Mouse (Mus musculus) fibroblast of lung, adult 2 months (primary cell): ENCODE measurements around the gene Ccdc149.
A peak's percentile ranks its signal among the peaks of the same experiment; 100 is the strongest.

Source experiments
- DNase-seq: peaks from one replicate; pipeline ENCODE4 v3.0.0-alpha.2; 2011; ENCODE audit warnings: low read depth

The Ccdc149 gene

DNA sequence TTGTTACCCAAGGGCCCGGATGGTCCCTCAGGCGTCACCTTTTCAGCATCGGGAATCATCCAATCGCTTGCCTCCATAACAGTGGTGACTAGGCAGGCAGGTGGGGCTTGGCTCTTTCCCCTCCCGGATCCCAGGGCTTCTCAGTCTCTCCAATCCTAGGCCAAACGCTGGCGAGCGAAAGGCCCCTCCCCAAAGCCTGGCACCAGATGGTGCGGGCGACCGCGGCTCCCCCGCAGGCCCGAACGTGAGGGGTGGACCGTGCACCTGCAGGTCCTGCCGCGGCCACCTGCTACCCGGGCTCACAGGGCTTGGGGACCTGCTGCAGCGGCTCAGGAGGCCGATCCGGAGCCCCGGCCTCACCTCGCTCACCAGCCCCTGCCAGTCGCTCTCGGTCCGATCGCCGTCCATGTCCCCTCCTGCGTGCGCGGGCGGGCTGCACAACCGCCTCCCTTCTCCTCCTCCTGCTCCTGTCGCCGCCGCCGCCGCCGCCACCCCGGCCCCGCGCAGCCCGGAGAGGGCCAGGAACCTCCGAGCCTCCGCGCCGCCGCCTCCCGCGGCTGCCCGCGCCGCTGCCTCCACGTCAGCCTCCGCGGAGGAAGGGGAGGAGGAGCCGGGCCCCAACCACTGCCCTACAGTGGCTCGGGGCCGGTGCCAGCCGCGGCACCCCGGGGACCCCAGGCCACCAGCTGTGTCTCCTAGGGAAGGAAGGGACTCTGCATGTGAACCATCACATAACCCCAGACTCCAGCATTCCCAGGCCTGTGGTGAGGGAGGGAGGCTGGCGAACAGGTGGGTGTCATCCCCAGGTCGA, at the start of gene Ccdc149:
Gene Ccdc149 (minus strand): TSS at position 531 of the 811 bp plus-strand sequence.
- DNase-seq, result peak; percentile 30

DNA sequence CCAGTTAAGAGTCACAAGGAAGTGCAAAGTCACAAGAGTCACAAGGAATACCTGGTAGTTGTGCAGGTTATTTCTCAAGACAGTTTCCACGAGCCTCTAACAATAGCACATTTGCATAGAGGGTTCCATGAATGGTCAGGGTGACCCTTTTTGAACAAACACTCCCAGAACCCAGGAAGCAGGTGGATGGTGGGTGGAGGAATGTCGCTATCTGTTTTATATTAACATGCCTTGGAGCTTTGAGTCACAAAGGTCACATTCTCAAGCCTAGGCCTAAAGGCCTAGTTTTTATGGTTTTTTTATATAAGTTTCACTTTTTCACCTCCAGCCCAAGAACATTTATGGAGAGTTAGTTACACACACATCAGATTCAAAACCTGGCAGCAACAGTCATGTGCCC, 48.6 kb upstream of the Ccdc149 start:
- DNase-seq, result no peak

DNA sequence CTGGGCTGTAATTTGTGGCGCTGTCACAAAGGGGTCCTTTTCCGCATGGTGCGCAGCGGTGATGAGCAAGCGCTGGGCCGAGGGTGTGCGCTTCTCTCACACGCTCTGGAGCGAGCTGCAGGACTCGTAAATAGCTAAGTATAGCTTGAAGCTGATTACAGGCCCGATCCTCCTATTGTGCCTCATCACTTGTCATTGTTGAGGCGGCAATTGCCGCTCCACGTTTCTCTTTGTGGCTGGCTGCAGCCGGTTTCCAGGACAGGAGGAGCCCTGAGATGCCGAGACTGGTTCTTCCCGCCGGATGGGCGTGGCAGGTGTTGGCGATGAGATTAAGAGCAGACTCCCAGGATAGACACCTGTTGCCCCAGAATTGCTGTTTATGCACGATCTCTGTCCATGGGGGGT, 44.8 kb upstream of the Ccdc149 start:
- no peak for DNase-seq

DNA sequence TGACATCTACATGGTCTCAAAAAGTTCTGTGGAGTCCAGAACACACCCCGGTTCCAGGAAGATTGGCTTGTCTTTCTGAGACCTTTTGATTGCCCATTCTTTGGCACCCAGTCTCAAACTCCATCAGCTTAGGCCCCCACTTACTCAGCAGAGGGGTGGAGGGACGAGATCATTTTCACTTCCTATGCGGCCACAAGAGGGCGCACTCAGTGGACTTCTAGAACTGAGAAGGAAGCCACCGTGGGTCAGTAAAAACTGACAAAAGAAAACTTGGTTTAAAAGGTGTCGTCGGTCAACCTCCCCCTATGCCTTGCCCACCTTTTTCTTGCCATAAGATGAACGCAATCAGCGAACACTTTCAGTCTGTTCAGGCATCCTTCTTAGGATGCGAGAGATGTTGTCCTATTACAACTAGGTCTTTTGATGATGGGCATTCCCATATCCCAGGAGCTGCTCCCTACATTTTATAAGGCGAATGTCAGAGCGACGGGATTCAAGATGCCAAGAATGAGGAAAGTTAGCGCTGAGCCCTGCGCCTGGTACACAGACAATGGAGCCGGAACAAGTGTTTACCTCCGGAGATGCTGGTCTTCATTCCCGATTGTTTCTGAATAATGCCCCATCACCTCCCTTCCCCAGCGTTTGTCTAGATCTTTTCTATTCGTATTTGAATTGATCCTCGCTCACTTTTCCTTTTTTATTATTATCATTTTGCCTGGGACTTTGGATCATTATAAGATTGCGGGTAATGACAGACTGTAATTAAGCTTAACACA, 44.1 kb upstream of the Ccdc149 start:
- DNase-seq, result peak; percentile 14

DNA sequence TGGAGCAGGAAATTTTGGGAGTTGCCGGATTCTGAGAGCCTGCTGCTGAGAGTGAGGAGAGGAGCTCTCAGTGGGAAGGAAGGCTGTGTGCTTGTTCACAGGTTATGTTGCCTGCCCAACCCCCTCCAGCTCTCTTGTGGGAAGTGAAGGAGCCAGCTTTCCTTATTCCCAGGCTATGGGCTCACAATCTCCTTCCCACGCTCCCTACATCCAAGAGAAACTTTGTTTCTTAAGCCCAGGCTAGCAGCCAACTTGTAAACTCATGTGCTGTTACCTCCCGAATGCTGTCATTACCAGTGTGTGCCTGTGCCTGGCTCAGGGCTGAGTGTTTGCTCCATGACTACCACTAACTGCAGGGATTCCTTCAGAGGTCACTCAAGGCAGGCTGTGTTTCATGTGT, 39.8 kb upstream of the Ccdc149 start:
- peak; percentile 74 for DNase-seq

DNA sequence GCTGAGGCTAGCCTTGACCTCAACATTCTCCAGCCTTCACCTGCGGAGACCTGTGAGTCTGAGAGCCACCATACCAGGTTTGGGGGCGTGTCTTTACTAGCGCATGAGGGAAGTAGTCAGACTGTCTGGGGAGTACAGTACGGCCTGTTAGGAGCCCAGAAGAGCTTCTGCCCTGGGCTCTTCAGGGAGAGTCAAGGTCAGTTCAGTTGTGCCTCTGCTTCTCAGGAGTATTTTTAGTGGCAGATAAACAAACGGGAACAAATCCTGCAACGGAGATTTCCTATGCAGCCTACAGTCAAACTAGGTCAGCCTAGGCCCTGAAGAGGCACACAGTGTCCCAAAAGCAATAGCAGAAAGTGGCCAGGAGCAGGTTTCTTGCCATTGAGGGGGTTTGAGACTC, 38.1 kb upstream of the Ccdc149 start:
- no peak for DNase-seq

DNA sequence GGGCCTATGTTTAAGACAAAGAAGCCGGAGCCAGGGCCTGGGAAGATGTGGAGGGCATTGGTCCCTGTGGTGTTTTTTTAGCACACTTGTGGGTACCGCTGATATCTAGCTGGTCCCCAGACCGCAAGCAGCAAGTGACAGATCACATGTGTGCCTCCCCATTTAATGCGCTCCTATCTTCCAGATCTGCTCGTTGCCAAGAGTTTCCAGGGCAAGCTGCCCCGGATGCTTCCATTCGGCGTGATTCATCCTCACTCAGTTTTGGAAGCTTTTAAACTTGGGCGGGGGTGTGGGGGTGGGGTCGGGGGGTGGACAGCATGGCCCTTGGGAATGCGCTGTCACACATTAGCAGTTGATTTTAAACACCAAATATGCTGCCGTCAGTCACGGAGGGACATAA, 33.3 kb upstream of the Ccdc149 start:
- no peak for DNase-seq

DNA sequence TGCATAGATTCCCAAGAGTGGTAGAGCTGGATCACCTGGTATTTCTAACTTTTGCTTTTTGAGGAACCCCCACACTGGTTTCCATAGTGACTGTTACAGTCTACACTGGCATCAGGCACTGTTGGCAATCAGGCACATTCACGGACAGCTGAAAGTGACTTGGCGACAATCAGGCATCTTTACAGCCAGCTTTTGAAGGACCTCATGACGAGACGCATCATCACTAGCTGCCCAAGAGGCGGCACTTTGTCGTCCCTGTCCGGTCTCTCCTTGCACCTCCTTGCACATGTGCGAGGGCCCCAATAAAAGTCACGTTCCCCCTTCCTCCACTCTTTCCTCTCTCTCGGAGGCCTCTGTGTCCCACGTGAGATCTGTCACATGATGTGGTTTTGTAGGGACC, 32.8 kb upstream of the Ccdc149 start:
- no peak for DNase-seq

DNA sequence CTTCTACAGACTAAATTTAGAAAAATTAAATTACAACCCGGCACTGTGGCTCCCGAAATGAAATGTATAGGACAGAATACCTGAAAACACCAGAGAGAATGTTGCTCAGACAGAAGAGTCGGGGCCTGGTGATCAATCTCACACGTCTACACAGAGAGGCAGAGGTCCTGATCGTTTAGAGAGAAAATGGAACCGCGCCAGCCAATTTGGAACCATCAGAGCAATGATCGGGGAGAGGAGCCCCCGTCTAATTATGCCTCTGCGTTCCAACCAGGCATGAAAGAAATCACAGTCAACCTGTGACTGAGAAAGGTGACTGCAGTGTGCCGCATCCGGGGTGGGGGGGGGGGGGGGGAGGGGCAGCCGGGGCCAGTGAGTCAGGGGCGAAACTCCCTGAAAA, 24.4 kb upstream of the Ccdc149 start:
- DNase-seq, result no peak

DNA sequence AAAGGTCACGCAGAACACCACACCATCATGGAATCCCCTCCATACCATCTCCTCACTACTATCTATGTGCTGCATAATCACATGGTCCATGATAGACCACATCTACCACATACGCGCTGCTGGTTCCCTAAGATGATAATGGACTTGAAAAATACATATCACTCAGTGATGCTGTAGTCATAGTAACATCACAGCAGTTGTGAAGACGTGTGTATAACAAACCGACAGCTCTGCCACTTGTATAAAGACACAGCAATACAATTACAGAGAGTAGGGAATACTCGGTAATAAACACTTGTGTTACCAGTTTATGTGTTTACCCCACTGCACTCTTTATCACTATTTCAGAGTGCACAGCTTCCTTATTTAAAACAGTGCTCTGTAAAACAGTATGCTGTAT, 20.2 kb upstream of the Ccdc149 start:
- no peak for DNase-seq

DNA sequence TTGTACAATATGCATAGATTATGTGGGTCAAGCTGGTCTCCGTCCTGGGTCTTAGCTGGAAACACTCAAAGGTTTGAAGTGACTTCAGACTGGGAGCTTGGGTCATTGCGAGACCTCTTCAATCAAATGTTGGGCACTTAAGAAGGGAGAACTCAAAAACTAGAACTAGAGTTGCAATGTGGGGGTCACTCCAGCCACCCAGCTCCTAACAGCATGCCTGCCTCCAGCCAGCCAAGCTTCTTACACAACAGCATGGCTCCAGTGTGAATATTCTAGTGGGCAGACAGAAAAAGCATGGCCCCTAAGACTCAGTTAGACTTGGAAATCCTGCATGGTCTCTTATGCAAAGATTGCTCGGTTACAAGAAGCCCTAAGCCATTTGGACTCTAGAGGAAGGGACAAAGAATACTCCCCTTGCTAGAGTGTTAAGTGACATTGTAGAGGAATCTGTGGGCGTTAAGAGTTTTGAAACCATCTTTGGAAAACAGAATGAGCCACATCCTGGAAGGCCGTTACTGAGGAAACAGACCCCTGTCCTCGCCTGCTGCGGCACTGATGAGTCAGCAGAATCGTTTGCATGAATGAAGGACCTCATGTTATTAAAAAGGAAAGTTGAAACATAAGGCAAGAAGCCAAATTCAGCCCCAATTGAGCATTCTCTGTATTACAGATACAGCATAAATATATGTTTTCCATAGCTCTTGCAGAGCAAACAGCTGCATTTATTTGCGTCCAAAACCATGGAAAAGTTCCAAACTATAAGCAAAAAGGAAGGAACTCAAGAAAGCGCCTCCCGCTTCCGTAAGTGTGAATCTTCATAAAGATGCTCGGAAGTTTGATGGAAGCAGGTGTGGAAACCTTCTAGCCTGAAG, 16.5 kb upstream of the Ccdc149 start:
- DNase-seq, result no peak

DNA sequence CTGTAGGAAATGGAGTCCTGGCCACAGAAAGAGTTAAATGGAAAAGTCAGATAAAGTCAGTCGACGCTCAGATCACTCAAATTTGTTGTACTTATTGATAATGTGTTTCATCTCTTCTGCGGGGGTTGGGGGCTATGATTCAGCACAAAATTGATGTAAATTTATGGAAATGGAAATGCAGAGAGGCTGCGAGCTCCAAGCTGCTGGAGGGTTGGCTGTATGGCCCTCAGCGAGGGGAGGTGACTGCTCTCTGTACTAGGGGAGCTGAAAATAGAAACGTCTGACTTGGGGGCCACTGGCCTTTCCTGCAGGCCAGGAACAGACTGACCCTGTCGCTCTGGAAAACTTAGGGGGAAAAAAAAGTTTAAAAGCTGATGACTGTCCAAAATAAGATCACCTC, 5.5 kb upstream of the Ccdc149 start:
- DNase-seq, result no peak

DNA sequence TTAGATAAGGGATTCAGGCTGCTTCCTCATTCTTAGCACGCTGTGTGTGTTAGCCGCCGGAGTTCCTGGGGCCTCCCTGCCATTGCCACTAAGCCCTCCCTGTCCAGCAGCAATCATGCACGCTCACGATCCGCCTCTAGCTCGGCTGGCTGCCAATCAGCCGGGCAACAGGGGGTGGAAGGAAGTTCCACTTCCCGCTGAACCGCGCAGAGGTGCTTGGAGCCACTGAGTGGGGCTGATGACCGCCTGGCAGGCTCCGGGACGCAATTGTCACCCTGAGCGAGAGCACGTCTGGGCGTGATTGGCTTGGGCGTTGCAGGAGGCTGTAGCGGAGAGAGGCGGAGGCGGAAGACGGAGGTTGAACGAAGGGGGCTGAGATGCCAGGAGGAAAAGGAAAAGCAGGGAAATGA, 5.0 kb upstream of the Ccdc149 start:
- peak; percentile 10 for DNase-seq

DNA sequence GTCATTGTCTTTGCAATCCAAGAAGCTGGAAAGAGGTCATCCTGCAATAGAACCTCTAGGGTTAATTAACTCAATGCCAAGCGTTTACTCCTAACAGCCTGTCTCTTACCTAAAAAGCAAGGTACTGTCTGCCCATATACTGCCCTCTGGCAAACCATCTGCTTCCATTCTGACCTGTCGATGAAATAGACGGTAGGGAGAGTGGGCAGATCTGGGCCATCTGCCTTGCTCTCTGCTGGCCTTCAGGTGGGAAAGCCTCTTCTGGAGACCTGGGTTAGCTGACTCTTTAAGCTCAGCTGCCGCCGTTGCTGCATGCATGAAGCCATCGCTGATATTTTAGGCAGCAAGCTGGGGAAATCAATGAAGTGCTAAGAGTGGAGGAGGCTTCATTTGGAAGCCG, 2.7 kb upstream of the Ccdc149 start:
- no peak for DNase-seq

DNA sequence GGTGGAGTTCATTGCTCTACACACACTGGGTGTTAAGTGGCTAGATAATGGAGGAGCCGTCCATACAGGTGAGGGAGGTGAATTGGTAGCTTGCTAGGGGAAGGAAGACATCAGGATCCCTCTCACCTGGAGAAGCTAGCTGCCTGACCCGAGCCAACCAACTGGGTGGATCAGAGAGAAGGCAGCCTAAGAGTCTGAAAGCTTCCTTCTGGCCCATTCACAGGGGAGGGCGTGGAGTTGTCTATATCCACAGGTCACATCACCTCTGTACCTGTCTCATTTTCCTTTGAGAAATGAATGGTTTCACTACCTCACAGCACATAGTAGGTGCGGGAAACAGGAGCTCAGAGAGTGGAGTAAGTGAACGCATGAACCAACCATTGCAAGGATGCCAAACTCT, 770 bp downstream of the Ccdc149 start:
- DNase-seq, result no peak

DNA sequence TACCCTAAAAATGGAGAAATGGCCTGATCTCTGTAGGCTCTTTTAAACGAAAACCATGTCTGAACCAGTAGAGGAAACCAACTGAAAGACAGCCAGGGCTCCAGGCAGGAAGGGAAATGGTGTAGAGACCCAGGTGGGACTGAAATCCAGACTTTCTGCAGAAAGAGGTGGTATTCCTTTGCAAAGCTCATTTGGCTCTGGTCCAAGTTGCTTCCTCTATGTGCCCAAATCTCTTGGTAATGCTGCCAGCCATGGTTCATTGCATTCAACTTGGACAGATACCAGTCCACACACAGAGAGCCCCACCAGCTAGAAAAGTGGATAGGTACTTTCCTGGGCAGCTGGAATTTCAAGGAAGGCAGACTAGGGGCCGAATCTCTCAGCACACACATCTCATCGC, 3.5 kb downstream of the Ccdc149 start:
- no peak for DNase-seq

DNA sequence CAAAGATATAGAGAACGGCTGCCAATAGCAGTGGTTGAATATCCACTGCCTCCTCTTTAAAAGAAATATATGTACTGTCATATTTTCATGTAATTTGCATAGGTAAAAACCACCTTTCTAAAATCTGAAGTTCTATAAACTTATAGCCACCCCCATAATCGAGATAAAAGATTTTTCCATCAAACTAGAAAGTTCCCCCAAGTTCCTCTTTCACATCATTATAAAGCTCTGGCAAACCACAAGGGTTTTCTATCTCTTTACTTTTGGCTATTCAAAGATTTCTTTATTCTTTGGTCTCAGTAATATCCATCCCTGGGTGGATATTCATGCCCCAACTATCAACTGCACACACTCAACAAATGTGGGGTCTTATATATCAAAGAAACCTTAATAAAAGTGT, 8.9 kb downstream of the Ccdc149 start:
- no peak for DNase-seq

DNA sequence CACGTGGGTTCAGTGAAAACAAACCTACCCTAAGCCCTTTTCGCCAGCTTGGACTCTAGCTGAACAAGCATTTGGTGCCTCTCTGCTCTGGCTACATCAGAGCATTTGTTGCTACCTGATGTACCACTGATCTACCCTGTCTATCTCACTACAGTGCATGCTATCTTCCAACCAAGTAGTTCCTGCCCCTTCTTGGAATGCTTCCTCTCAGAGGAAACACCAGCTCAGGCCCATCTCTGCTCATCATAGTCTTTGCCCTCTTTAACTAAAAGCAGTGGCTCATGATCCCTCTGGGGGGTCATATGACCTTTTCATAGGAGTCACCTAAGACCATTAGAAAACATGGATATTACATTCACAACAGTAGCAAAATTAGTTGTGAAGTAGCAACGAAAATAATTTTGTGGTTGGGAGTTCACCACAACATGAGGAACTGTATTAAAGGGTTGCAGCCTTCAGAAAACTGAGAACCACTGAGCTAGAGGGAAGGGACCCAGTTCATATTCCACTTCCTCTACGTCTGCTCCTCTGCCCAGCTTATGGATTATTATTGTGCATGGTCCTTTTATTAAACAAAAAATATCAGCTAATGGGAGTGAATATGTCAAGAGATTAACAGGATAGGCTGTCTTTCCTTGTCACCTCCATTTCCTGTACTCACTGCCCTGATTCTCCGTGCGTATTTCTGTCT, 9.7 kb downstream of the Ccdc149 start:
- DNase-seq, result no peak

DNA sequence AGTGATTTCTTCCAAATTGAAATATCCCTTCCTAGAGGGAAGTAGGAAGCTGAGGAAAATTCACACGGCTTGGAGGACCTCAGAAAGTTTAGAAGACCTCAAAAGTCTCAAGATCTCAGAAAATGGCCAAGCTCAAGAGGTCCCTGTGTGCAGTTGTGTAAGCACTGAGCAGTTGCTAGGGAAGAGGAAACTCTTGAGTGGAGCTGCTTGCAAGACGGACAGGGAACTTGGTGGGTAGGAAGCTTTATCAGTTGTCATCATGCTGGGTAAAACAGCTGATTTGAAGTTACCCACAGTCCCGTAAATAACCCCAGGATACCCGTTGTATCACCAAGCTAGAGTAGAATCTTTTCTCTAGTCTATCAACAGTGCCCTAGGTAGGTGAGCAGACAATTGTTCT, 12.0 kb downstream of the Ccdc149 start:
- DNase-seq, result no peak

DNA sequence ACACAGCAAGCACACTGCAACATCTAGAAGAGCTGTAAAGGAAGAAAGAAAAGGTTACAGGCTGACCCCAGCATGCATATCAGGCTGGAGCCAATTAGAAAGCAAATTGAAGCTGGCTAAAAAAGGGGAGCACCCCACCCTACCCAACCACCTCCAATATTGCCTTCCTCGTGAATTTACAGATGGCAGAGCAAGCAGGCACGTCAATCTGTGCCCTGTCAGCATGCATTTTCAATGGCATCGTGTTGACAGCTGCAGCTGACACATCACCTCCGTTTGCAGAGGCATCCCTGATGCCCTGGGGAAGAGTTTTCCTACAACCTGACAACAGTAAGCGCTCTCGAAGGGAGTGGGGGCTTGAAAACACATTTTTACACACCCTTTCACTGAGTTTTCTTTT, 14.2 kb downstream of the Ccdc149 start:
- no peak for DNase-seq

DNA sequence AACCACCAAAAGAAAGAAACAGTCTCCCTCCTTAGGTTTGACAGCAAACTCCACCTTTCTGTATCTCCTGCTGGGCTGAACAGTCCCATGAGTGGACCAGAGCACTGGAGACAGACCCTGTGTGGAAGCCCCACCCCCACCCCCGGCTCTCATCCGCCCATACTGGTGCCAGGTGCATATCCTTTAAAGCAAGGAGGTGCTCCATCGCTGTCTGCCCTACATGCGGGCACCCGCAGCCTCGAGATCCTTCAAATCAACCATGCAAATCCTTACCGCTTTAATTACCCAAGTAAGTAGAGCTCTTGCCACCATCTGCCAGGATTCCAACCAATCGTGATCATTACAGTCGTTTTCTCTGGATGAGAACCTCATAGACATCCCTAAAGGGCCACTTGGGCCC, 20.5 kb downstream of the Ccdc149 start:
- DNase-seq, result no peak

DNA sequence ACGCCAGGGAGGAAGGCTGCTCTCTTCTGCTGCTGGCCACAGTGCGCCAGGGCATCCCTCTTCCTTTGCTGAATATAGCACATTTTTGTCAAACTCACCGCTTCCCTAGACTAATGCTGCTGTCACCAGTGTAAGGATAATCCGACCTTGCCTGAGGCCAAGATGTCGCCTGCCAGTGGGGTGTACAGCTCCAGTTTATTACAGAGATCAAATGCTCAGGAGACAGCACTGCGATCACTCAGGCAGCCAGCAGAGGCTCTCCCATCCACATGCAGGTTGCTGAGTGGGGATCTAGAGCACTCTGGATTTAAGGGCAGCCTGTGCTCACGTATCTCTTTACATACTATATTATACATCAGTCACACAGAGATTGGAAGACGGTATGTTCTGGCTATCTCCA, 22.1 kb downstream of the Ccdc149 start:
- no peak for DNase-seq
